In genomic region chr11:75285893-75286467, GRCm38 (mm10) we compare ENCODE assay signal across 1 mouse cellular context.
TF ChIP-seq lines count a peak whose summit lies in the region.

No protein-coding gene starts in this region.

TF ChIP-seq in CH12.LX, 34 proteins besides CTCF, POLR2A, EP300 and RAD21 (continued from another document):
- TF ChIP-seq SIN3A (IDR thresholded peaks at IDR 0.05; ENCODE audit: low read length), result peak; percentile 54; the same call in 1 of the 2 replicates
- no peak for TF ChIP-seq CHD2 (IDR thresholded peaks at IDR 0.05; ENCODE audit: low read length)
- TF ChIP-seq TBP (conservative IDR thresholded peaks at IDR 0.05; ENCODE audit: low read depth, low read length), result no peak
- peak; percentile 97 for TF ChIP-seq IRF4 (IDR thresholded peaks at IDR 0.05; ENCODE audit: low read depth, low read length)
- peak; percentile 76 for TF ChIP-seq JUND (conservative IDR thresholded peaks at IDR 0.05; ENCODE audit: low read depth, low read length)
- no peak for TF ChIP-seq ZC3H11A (IDR thresholded peaks at IDR 0.05; ENCODE audit: low read depth, low read length)
- TF ChIP-seq RCOR1 (conservative IDR thresholded peaks at IDR 0.05; ENCODE audit: low read depth, low read length), result no peak
- TF ChIP-seq MAFK (IDR thresholded peaks at IDR 0.05; ENCODE audit: insufficient replicate concordance, low read length), result peak; percentile 5; the same call in 1 of the 2 replicates
- peak; percentile 89 for TF ChIP-seq MEF2A (IDR thresholded peaks at IDR 0.05; ENCODE audit: borderline replicate concordance, low read depth, low read length)
- peak; percentile 54 for TF ChIP-seq HCFC1 (IDR thresholded peaks at IDR 0.05; ENCODE audit: low read depth, low read length)
- TF ChIP-seq ZMIZ1 (IDR thresholded peaks at IDR 0.05; ENCODE audit: low read depth, low read length), result no peak
- no peak; the same call in 1 of the 2 replicates for TF ChIP-seq CHD1 (IDR thresholded peaks at IDR 0.05; ENCODE audit: low read depth, low read length)
- no peak for TF ChIP-seq GABPA (IDR thresholded peaks at IDR 0.05; ENCODE audit: insufficient replicate concordance, low read depth, low read length)
- peak; percentile 86 for TF ChIP-seq TCF12 (IDR thresholded peaks at IDR 0.05; ENCODE audit: low read depth, low read length)
- no peak for TF ChIP-seq POLR2AphosphoS2 (IDR thresholded peaks at IDR 0.05; ENCODE audit: low read depth, low read length)
- no peak for TF ChIP-seq MAX (IDR thresholded peaks at IDR 0.05; ENCODE audit: low read length)
- TF ChIP-seq JUN (IDR thresholded peaks at IDR 0.05; ENCODE audit: insufficient read depth, low read depth, low read length), result no peak; the same call in 1 of the 2 replicates
TF ChIP-seq in CH12.LX: peak in this region for 13.
